Mouse (Mus musculus) lung, postnatal 0 days (tissue): Measurements from ENCODE around the gene Tmem210.

Experiments
- CTCF ChIP-seq: IDR thresholded peaks from 2 replicates; pipeline ENCODE4 v1.5.1; 2016; ENCODE audit warnings: antibody characterized with exemption, mild to moderate bottlenecking
- EP300 ChIP-seq: IDR thresholded peaks from 2 replicates; pipeline ENCODE4 v1.6.1; 2016; ENCODE audit warnings: antibody characterized with exemption, mild to moderate bottlenecking, control low read depth

DNA sequence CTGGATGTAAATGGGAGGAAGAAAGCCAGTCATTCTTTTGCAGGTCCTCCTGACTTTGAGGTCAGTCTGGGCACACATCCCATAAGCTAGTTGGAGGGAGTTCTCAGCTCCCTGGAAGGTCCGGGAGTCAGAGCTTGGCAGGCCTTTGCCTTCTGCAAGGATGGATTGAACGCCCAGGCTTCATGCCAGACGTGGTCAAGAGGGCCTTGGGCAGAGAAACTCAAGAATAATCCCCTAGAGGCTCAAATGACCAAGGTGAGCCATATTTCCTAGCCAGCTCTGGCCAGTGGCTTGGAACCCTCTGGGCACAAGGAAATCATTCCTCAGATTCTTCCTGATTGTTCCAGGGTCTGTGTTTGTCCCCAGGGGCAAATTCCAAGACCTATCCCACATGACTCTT, 23.1 kb upstream of the Tmem210 start:
- no peak for TF ChIP-seq CTCF
- no peak for TF ChIP-seq EP300
